Mouse (Mus musculus) heart, embryonic 16.5 days (tissue): ENCODE measurements at regions not wholly inside any gene's neighbourhood (a gene's known extent, or its start where the extent isn't known, plus 50 kb on each side); places are given as distances from the start of the nearest gene placed in this dataset.
"Not testable (repeated sequence)": the region's sequence is repeated elsewhere in the genome, so short reads cannot be mapped to it uniquely, and the experiment has no call there.

Source experiments
- ATAC-seq: fragments of 200-750 bp; cut with Nextera tagmentation; replicated peaks from 2 replicates; pipeline ENCODE4 v1.8.0; 2017; ENCODE audit warnings: moderate number of reproducible peaks; ENCODE audit not compliant: insufficient read depth, low FRiP score; ENCODE audit errors: extremely low read depth
- H3K27ac ChIP-seq: fragments of 300-500 bp; sonication (generic); 2 replicates; pipeline ENCODE4 v1.5.1; 2014; ENCODE audit warnings: mild to moderate bottlenecking, low read length, control low read depth, moderate library complexity
- H3K27me3 ChIP-seq: fragments of 300-500 bp; sonication (generic); 2 replicates; pipeline ENCODE4 v1.6.1; 2014; ENCODE audit warnings: low read length, mixed read lengths; ENCODE audit not compliant: control insufficient read depth, insufficient read depth
- H3K36me3 ChIP-seq: fragments of 300-500 bp; sonication (generic); 2 replicates; pipeline ENCODE4 v1.6.1; 2014; ENCODE audit not compliant: control insufficient read depth, insufficient read depth
- H3K4me1 ChIP-seq: fragments of 300-500 bp; sonication (generic); 2 replicates; pipeline ENCODE4 v1.6.1; 2014; ENCODE audit warnings: low read length, mixed read lengths; ENCODE audit not compliant: control insufficient read depth, insufficient read depth
- H3K4me2 ChIP-seq: fragments of 300-500 bp; sonication (generic); 2 replicates; pipeline ENCODE4 v1.6.1; 2014; ENCODE audit warnings: low read depth, mild to moderate bottlenecking, control low read depth, low read length
- H3K4me3 ChIP-seq: fragments of 300-500 bp; sonication (generic); 2 replicates; pipeline ENCODE4 v1.5.1; 2014; ENCODE audit warnings: mild to moderate bottlenecking, control low read depth, low read length
- H3K9ac ChIP-seq: fragments of 300-500 bp; sonication (generic); 2 replicates; pipeline ENCODE4 v1.6.1; 2014; ENCODE audit warnings: low read length, control low read depth
- H3K9me3 ChIP-seq: fragments of 300-500 bp; sonication (generic); replicated peaks from 2 replicates; pipeline ENCODE4 v1.6.1; 2016; ENCODE audit warnings: low read length; ENCODE audit not compliant: control insufficient read depth
- WGBS: fragments of 180-500 bp; shearing (Covaris S2); extraction: QIAGEN DNeasy Blood & Tissue Kit; methylation state at CpG from one replicate; pipeline ENCODE4 v1.1.7; 2014; 5-methylcytosine and 5-hydroxymethylcytosine counted together

DNA sequence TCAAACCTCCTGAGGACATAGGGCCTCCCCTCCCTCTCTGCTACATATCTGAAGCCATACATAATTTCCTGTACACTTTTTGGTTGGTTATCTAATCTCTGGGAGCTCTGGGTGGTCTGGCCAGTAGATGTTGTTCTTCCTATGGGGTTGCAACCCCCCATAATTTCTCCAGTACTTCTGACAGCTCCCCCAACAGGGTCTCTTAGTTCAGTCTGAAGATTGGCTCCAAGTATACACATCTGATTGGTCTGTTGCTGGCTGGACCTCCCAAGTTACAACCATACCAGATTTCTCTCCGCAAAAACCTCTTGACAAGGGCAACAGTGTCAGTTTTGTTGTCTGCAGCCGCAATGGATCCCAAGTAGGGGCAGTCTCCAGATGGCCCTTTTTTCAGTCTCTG, 68.2 kb upstream of the Syn3 start:
- 53% methylated on average over 1 of the region's 2 CpGs for whole genome bisulfite sequencing
- not testable (repeated sequence) for ATAC-seq, H3K27me3 ChIP-seq

DNA sequence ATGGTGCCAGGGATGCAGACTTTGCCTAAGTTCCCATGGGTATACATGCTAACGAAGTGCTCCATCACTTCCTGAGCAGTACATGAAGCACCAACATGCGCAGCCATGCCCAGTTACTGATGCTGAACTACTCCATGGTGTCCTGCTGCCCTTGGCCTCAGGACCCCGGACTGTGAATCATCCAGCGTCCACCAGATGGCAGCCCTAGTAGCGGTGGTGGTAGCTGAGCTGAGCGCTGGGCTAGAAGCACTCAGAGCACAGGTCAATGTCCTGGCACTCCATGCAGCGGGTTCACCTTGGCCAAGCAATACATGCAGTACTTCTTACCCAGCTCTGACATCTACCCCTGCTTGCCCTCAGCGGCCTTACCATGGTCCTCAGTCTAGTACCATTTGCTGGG, 57.1 kb upstream of the Syn3 start:
- 48% methylated on average over 8 of the region's 8 CpGs for WGBS
- Histone ChIP-seq H3K9ac (no peak overlapping the region), H3K36me3 (no peaks in the 10 kb centered on the region), H3K9me3 (no peaks in the 10 kb centered on the region), H3K4me3 (no peak overlapping the region), H3K4me2 (no peak overlapping the region), H3K27ac (no peak overlapping the region), H3K27me3 (no peaks in the 10 kb centered on the region), H3K4me1 (no peaks in the 10 kb centered on the region)
- no peak for ATAC-seq

More for the DNA sequence above, 68.2 kb upstream of the Syn3 start:
- H3K27ac ChIP-seq, H3K4me2 ChIP-seq, H3K4me3 ChIP-seq, H3K36me3 ChIP-seq, H3K4me1 ChIP-seq, H3K9me3 ChIP-seq, H3K9ac ChIP-seq: not testable (repeated sequence)
